Mouse (Mus musculus) ES-Bruce4 (cell line): ENCODE measurements at regions not wholly inside any gene's neighbourhood (a gene's known extent, or its start where the extent isn't known, plus 50 kb on each side); places are given as distances from the start of the nearest gene placed in this dataset.

Experiments used
- H3K27ac ChIP-seq: 2 replicates; pipeline ENCODE4 v1.5.1; 2012; ENCODE audit warnings: low read length, inconsistent platforms; ENCODE audit not compliant: insufficient read depth
- H3K27me3 ChIP-seq: 2 replicates; pipeline ENCODE4 v1.6.1; 2012; ENCODE audit warnings: mild to moderate bottlenecking, low read length, inconsistent platforms; ENCODE audit not compliant: control insufficient read depth, poor library complexity, insufficient read depth, severe bottlenecking
- H3K36me3 ChIP-seq: 2 replicates; pipeline ENCODE4 v1.6.1; 2012; ENCODE audit warnings: inconsistent platforms, mild to moderate bottlenecking, low read length, moderate library complexity; ENCODE audit not compliant: control insufficient read depth, poor library complexity, insufficient read depth, severe bottlenecking
- H3K4me1 ChIP-seq: one replicate; pipeline ENCODE4 v1.8.1; 2011; ENCODE audit warnings: low read length; ENCODE audit not compliant: control insufficient read depth, insufficient read depth
- H3K4me3 ChIP-seq: 2 replicates; pipeline ENCODE4 v1.5.1; 2011; ENCODE audit warnings: low read depth, mild to moderate bottlenecking, low read length
- H3K9ac ChIP-seq: 2 replicates; pipeline ENCODE4 v1.6.1; 2012; ENCODE audit warnings: low read depth, mild to moderate bottlenecking, inconsistent platforms; ENCODE audit not compliant: poor library complexity, severe bottlenecking
- H3K9me3 ChIP-seq: replicated peaks from 2 replicates; pipeline ENCODE4 v1.6.1; 2012; ENCODE audit warnings: mild to moderate bottlenecking, low read length, inconsistent platforms; ENCODE audit not compliant: control insufficient read depth, poor library complexity, insufficient read depth, severe bottlenecking
- CTCF ChIP-seq: IDR thresholded peaks from one replicate; pipeline ENCODE4 v1.8.1; 2011; ENCODE audit warnings: low read depth, low read length
- EP300 ChIP-seq: IDR thresholded peaks from 2 replicates; pipeline ENCODE4 v1.6.1; 2011; ENCODE audit warnings: low read depth, low read length; ENCODE audit not compliant: insufficient read depth
- POLR2A ChIP-seq: IDR thresholded peaks from one replicate; pipeline ENCODE4 v1.8.1; 2011; ENCODE audit warnings: low read length; ENCODE audit not compliant: insufficient read depth

GRCm38 (mm10) chr8:127885211-127885610 is 473.2 kb upstream of the Nrp1 start:
- TF ChIP-seq CTCF (no peak), EP300 (no peak), POLR2A (no peak)
- no peaks in the 10 kb centered on the region for H3K36me3 ChIP-seq
- peaks cover 4% of the 10 kb centered on the region; the same call in 1 of the 2 replicates for H3K9me3 ChIP-seq
- peaks cover 2% of the 10 kb centered on the region; the same call in 1 of the 2 replicates for H3K27me3 ChIP-seq
- peak overlapping the region; percentile 51 for H3K27ac ChIP-seq
- H3K9ac ChIP-seq: no peak overlapping the region
- no peaks in the 10 kb centered on the region for H3K4me1 ChIP-seq
- H3K4me3 ChIP-seq: no peak overlapping the region

GRCm38 (mm10) chr8:127885831-127886230 is 472.6 kb upstream of the Nrp1 start:
- Histone ChIP-seq H3K9ac (no peak overlapping the region), H3K27ac (no peak overlapping the region), H3K4me1 (no peaks in the 10 kb centered on the region), H3K4me3 (no peak overlapping the region), H3K27me3 (no peaks in the 10 kb centered on the region), H3K9me3 (peaks cover 4% of the 10 kb centered on the region; the same call in 1 of the 2 replicates), H3K36me3 (no peaks in the 10 kb centered on the region)
- TF ChIP-seq CTCF (no peak), POLR2A (no peak), EP300 (0 out of 2 replicates have a peak, but pooled peaks have one; percentile 29)

GRCm38 (mm10) chr8:127890729-127891128 is 467.7 kb upstream of the Nrp1 start:
- H3K27ac ChIP-seq: no peak overlapping the region
- H3K9me3 ChIP-seq: no peaks in the 10 kb centered on the region
- no peak for TF ChIP-seq EP300
- no peak for TF ChIP-seq CTCF
- no peak for TF ChIP-seq POLR2A
- H3K4me3 ChIP-seq: no peak overlapping the region
- H3K27me3 ChIP-seq: no peaks in the 10 kb centered on the region
- no peaks in the 10 kb centered on the region for H3K4me1 ChIP-seq
- H3K9ac ChIP-seq: no peak overlapping the region
- H3K36me3 ChIP-seq: no peaks in the 10 kb centered on the region

- H3K9ac ChIP-seq: no peak overlapping the region
- no peaks in the 10 kb centered on the region for H3K4me1 ChIP-seq
- TF ChIP-seq POLR2A (no peak), CTCF (no peak), EP300 (no peak)
- H3K27me3 ChIP-seq: no peaks in the 10 kb centered on the region
- H3K27ac ChIP-seq: no peak overlapping the region
- H3K4me3 ChIP-seq: no peak overlapping the region
- H3K36me3 ChIP-seq: no peaks in the 10 kb centered on the region
- peaks cover 8% of the 10 kb centered on the region for H3K9me3 ChIP-seq
Measured at GRCm38 (mm10) chr8:127894284-127894683, 464.1 kb upstream of the Nrp1 start.

GRCm38 (mm10) chr8:127908436-127908835 is 450.0 kb upstream of the Nrp1 start:
- no peak for TF ChIP-seq EP300
- TF ChIP-seq CTCF: no peak
- no peak for TF ChIP-seq POLR2A
- H3K9ac ChIP-seq: no peak overlapping the region
- H3K27ac ChIP-seq: no peak overlapping the region
- no peaks in the 10 kb centered on the region for H3K27me3 ChIP-seq
- H3K36me3 ChIP-seq: no peaks in the 10 kb centered on the region
- no peaks in the 10 kb centered on the region for H3K4me1 ChIP-seq
- no peaks in the 10 kb centered on the region for H3K9me3 ChIP-seq
- H3K4me3 ChIP-seq: no peak overlapping the region

- Histone ChIP-seq H3K9ac (no peak overlapping the region), H3K27me3 (no peaks in the 10 kb centered on the region), H3K4me3 (no peak overlapping the region), H3K9me3 (no peaks in the 10 kb centered on the region), H3K36me3 (no peaks in the 10 kb centered on the region), H3K27ac (no peak overlapping the region), H3K4me1 (no peaks in the 10 kb centered on the region)
- TF ChIP-seq CTCF (no peak), EP300 (no peak), POLR2A (no peak)
Measured at GRCm38 (mm10) chr8:127909580-127909979, 448.8 kb upstream of the Nrp1 start.

- no peak for TF ChIP-seq POLR2A
- no peak for TF ChIP-seq CTCF
- no peak for TF ChIP-seq EP300
- Histone ChIP-seq H3K9me3 (no peaks in the 10 kb centered on the region), H3K4me1 (peaks cover 2% of the 10 kb centered on the region), H3K27me3 (no peaks in the 10 kb centered on the region), H3K9ac (no peak overlapping the region), H3K27ac (no peak overlapping the region), H3K36me3 (no peaks in the 10 kb centered on the region), H3K4me3 (no peak overlapping the region)
Measured at GRCm38 (mm10) chr8:127914086-127914485, 444.3 kb upstream of the Nrp1 start.
